Mouse (Mus musculus) urinary bladder, postnatal 25 days (tissue): ENCODE data around the gene Snx15.
A peak's percentile ranks its signal among the peaks of the same experiment; 100 is the strongest.
"Not testable (repeated sequence)": the region's sequence is repeated elsewhere in the genome, so short reads cannot be mapped to it uniquely, and the experiment has no call there.

Experiments
- DNase-seq: peaks from one replicate; pipeline ENCODE4 v3.0.0; 2022; ENCODE audit warnings: low spot score

Snx15 gene

DNA sequence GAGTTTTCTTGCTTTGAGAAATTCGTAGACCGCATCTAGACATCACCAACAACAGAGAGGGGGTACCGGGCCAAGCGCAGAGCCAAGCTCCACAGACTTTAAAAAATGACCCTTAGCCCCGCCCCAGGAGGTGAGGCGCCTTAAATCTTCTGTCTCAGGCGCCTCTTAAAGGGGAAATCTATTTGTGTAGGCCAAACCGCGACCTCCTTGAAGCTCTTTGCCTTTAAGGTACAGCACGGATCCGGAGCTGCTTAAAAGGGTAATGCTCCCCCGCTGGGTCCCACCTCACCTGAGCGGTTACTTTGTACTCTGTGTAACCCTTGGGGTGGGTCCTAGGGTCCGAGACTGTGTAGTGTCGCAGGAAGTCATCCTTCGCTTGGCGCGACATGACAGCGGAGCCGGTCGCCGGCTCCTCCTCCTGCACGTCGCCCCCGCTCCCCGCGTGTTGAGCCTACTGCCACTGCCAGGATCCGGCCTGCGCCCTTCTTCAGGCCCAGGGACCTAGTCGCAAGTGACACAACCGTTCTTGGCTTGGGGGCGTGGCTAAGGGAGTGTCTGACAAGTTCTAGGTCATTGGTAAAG is at the start of gene Snx15:
Snx15 (minus strand) TSS at position 545 of the 582 bp plus-strand sequence.
- peak; percentile 90 for DNase-seq

DNA sequence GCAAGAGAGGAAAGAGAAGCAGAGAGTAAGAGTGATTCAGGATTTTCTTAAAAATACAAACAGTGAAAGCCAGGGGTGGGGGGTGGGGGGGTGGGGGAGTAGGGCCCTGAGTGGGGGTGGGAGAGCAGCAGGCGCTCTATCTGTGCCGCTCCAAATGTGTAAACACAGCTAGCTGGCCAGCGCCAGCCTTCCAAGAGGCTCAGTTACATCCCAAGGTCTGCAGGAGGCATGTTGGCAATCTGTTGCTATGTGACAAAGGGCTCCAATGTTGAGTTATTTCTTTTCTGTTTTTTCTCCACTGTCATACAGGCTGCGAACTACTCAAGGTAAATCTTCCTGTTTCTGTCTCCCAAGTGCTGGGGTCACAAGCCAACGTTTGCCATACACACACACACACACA is 46.7 kb upstream of the Snx15 start:
- DNase-seq: no peak

DNA sequence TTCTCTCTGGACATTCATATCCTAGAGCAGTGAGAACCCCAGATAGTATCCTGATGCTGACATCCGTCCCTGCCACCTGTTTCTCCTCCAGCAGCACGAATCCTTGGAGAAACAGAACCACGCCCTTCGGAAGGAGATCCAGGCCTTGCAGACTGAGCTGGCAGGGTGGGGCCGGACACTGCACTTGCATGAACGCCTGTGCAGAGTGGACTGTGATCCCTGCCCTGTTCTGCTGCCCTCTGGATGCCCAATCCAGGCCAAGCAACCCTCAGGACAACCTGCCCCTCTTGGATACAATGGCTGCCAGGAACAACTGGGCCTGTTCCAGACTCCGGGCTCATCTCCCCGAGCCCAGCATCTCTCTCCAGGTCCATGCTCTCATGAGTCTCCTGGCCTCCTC is 43.1 kb upstream of the Snx15 start:
- no peak for DNase-seq

DNA sequence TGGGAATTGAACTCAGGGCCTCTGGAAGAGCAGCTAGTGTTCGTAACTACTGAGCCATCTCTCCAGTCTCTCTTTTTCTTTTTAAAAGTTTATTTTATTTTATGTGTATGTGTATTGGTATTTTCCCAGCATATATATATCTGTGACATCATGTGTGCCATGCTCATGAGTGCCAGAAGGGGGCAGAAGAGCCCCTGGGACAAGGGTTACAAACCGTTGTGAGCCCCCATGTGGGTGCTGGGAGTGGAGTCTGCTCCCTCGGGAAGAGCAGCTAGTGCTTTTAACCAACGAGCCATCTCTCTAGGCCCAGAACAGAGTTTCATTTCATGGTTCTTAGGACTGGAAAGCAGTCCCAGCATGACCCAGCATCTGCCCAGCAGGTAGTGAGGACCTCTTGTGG is 38.6 kb upstream of the Snx15 start:
- no peak for DNase-seq

DNA sequence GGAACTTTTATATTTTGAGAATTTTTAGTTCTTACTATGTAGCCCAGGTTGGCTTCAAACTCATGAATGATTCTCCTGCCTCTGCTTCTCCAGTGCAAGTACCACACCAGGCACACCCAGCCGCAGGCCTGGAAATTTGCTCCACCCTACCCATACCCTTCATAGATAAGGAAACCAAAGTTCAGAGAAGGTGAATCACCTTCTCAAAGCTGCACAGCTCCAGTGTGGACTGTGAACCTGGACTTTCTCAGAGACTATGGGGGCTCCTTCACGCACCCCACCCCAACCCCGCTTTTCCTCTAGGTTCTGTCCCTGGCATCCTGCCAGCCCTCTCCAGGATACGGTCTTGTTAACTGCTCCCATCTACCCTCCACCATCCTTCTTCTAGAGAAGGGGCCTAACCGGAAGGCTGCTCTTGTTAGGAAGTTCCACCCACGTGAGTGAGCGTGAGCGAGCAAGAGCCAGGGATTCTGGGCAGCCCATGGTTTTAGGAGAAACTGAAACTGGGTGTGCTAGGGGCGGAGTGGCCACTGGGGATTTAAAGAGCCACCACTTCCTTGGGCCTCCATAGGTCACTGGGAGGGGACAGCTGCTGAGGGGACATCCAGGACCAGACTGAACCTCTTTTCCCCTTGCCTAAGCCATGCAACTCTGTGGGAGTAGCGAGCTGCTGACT is 35.9 kb upstream of the Snx15 start:
- DNase-seq: no peak

DNA sequence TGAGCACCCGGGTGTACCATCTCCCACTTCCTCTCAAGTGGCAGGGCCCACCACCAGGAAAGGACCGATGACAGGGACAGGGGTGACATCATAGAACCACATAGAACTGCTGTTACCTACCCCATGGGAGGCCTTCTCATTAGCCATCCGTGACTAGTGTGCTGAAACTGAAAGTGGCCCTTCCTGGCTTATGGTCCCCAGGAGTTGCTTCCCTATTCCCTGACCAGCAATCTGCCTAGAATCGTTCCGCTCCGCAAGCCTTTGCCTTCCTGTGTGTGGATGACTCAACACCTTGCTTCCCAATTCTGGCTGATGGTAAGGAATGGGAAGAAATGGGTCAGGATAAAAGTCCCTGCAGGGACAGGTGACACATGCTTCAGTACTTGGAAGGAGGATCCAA is 29.1 kb upstream of the Snx15 start:
- no peak for DNase-seq

DNA sequence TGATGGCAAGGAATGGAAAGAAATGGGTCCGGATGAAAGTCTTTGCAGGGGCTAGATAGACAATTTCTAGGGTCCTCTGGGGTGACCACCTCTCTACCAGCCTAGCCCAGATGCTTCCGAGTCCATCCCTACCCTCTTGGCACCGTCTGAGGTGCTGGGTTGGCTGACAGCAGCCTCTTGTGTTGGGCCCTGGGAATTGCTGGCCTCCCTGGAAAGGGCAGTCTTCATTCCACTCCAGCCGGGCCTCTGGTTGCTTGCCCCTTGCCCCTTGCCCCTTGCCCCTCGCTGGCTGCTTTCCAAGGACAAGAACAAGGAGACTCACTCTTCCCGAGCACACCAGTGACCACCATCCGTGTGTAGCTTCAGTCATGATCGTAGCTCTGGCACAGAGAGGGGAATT is 28.3 kb upstream of the Snx15 start:
- DNase-seq: no peak

DNA sequence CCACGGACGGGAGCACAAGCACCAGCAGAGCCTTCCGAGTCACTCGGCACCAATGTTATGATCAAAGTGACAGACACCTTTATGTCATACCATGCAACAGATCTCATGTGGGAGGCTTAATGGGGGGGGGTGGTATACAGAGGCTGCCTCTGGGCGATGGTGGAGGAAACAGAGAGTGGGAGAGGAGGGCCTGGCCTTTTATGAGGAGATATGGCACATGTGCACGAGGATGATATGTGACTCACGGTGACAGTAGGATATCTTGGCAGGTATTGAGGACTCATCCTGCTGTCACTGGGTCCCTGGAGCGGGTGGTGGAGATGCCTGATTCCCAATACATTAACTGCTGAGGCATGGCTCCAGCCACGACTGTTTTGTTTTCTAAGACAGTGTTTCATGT is 27.1 kb upstream of the Snx15 start:
- DNase-seq: no peak

DNA sequence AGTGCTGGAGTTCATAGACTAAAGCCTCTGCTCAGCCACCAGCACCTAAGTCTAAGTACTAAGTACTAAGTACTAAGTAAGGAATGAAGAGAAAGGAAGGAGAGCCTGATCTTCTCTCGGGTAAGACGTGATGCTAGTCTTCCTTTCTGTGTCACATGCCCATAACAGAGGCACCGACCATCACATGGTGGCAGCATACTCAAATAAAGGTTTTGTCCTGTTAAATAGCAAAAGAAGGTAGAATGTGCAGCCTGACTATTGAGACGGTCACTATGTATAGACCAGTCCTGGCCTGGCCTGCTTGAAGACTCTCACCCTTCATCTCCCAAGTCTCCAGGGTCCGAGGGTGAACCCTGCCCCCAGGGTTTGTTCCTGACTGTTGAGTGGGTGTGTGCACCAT is 16.7 kb upstream of the Snx15 start:
- no peak for DNase-seq

DNA sequence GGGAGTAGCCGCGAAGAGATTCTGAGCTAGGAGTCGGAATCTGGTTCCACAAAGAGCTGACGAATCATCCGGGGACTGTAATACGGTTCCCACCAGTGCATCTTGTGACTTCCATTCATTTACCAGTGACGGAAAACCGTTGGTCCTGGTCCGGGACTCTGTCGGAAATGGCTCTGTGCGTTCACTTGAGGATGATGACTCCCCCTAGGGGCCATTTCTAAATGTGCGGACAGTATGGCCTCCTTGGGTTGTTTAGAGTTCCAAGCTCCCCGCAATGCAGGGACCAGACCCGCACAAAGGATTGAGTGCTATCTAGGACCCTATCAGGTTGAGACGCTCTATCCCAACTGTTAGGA is 13.3 kb upstream of the Snx15 start, which contains the start of gene Arl2:
Arl2 (minus strand) TSS at position 155 of the 356 bp plus-strand sequence.
- peak; percentile 64 for DNase-seq

DNA sequence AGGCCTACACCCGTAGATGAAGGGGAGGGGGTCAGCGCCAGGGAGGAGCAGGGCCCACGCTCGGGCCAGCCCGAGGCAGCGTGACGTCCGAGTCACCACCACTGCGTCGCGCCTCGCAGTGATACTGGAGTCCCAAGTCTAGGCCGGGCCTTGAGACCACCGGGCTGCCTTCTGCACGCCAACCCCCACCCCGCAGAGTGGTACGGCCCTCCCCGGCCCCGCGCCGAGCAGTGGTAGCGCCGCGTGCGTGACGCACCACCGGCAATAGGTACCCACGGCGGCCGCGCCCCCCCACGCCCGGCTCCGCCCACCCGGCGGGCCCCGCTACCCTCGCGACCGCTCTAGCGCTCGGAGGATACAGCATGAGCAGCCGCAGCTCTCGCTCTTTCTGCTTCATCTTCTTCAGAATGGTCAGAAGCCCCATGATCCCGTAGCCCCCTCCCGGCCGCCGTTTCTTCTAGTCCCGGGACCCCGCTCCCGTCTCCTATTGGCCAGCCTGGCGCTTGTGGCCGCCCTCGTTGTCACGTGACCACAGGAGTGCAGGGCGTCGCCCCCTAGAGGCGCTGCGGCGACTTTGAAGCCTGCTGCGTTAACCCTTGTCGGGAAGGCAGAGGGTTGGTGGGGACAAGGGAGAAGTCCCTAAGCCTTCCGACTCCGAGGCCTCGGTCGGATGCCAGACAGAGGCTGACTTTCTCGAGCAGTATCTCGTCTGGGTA is 12.7 kb upstream of the Snx15 start, which contains the start of gene Batf2:
Batf2 (plus strand) TSS at position 306 of the 716 bp plus-strand sequence.
- peak; percentile 83 for DNase-seq

DNA sequence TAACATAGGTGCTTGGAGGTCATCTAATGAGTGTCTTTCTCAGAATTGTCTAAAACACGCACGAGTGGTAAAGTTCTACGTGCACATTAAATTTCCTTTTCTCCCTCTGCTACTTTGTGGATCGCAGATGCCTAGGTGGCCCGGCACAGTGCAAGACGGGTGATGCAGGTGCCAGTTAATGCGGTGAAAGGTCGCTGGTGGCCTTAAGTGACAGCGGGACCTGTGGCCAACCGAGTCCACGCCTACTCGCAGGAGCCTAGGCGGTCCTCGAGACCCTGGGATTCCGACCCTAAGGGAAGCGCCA is 12.2 kb upstream of the Snx15 start:
- DNase-seq: no peak

DNA sequence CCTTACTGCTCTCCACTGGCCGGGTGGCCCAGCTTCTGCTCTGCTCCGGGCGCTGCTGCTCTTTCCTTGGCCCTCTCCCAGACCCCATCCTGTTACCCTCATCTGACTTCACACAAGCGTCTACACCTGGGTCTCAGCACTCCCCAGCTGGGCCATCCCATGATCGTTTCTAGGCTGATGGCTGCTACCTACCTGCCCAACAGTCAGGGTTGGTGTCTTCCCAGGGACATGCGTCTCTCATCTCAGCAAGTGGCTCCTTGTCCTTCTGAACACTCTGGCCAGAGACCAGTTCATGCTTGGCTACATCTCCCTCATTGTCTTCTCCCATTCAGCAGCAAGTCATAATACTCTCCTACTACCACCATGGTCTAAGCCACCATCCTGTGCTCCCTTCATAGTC is 11.6 kb upstream of the Snx15 start:
- DNase-seq: no peak

DNA sequence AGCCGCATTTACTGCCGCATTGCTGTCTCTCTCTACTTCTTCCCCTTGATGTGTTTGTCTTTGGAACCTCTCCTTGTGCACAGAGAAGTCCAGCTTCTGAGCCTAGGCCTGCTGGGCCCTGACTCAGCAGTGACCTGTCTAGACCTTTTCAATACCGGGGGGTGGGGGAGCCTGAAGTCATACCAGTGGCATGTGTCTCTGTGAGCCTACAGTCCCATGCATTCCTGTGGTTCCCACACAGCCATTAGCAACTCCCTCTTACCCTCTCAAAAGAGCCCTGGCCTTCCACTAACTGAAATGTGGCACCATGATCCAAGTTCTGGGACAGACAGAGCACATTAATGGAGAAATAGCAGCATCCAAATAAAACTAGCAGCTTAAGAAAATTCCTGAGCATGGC is 8.3 kb upstream of the Snx15 start:
- no peak for DNase-seq

DNA sequence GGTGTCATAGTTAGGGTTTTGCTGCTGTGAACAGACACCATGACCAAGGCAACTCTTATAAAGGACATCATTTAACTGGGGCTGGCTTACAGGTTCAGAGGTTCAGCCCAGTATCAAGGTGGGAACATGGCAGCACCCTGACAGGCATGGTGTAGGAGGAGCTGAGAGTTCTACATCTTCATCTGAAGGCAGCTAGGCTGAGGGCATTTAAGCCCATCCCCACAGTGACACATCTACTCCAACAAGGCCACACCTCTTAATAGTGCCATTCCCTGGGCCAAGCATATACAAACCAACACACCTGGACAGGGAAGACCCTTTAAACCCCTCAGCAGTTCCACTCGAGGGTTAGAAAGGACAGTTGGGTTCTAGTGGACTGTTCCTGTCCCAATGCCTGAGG is 5.1 kb upstream of the Snx15 start:
- not testable (repeated sequence) for DNase-seq

DNA sequence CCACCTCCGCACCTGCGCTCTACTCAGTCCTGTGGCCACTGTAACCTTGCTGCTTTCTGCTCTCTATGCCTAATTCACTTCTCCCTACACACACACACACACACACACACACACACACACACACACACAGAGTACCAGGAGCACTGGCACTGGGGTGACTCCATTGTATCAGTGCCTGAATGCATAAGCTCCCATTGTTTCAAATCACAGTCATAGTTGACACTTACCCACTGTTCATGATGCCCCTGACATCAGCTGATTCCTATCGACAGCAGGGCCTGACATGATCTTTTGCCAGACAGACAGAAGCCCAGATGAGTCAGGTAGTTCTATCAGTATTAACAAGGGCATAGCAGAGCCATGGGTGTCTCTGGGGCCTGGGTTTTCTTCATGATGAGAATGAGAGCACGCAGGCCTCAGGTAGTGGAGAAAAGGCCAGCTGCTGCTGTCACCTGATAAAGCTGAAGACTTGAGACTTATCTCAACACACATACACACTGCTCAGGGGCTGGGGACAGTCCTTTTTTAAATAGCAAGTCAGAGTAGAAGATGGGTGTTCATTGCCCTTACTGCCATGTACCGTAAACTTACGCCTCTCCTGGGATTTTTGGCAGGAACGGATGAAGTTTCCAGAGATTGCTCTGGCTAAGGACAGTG is 4.2 kb upstream of the Snx15 start:
- no peak for DNase-seq

DNA sequence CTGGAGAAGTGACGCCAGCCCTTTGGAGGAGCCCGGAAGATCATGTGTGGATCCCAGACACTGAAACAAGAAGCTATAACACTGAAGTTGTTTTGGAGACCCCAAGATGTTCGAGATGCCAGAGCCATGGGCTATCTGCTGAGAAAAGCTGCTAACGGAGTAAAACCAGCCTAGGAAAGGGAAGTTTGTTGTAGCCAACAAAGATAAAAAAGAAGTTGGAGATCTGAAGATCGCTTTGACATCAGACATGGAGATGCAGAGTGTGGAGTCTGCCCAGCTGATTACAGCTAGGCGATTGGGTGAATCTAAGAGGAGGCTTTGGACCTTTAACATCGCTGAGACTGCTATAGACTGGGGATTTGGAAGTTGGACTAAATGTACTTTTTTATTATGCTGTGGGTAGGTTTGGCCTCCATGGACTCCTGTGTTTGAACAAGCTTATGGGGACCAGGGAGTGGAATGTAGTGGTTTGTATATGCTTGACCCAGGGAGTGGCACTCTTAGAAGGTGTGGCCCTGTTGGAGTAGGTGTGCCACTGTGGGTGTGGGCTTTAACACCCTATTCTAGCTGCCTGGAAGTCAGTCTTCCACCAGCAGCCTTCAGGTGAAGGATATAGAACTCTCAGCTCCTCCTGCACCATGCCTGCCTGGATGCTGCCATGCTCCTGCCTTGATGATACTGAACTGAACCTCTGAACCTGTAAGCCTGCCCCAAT is 2.5 kb upstream of the Snx15 start:
- DNase-seq: not testable (repeated sequence)

DNA sequence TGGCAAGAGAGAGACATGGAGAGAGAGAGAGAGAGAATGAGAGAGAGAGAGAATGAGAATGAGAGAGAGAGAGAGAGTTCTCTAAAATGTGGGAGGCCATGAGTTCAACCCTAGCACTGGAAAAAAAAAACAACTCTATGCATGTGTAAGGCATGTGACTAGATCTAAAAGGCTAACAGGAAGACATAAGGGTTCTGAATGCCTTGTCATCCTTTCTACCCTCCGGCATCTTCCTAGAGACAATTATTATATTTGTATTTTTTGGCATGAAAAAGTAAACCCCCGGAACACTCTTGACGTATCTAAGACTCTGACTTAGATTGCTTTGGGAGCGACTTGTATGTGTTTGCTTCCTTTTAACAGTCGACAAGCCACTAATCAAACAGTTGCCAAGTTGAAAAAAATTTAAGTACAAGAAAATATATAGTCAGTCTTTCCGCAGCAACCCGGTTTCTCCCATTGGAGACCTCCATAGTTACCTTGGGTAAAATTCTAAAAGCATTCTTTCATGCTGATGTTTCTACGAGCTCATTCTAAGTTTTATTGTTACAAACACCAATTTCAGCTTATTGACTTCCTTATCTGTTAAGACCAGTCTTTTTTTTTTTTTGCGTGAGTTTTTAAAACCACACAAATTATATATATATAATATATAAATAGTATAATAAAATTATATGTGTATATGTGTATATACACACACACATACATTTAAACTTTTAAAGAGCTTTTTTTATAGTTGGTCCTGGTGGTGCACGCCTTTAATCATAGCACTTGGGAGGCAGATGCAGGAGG is 1.1 kb downstream of the Snx15 start:
- no peak for DNase-seq

DNA sequence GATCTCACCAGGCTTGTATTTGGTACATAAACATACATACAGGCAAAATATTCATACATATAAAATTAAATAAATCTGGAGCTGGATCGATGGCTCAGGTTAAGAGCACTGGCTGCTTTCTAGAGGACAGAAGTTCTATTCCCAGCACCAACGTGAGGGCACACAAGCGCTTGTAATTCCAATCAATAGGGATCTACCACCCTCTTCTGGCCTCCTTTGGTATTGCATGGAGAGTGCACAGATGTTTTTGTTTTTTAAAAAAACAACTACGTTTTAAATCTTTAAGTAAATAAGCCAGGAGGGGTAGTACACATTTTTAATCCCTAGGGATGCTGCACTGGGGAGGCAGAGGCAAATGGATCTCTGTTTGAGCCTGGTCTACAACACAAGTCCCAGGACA is 1.8 kb downstream of the Snx15 start:
- peak; percentile 42 for DNase-seq

DNA sequence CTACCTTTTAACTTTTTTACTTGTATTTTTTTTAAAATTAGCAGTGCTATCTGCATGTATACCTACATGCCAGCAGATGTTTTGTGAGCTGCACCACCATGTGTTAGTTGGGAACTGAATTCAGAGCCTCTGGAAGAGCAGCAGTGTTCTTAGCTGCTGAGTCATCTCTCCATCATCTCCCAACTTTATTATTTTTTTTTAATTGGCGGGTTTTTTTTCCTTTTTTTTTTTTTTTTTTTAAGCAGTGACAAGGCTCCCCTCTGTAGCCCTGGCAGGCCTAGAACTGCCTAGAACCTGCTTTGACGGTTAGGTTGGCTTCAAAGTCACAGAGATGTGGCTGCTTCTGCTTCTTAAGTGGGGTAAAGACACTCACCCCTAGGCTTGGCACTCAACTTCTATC is 3.2 kb downstream of the Snx15 start:
- no peak for DNase-seq

DNA sequence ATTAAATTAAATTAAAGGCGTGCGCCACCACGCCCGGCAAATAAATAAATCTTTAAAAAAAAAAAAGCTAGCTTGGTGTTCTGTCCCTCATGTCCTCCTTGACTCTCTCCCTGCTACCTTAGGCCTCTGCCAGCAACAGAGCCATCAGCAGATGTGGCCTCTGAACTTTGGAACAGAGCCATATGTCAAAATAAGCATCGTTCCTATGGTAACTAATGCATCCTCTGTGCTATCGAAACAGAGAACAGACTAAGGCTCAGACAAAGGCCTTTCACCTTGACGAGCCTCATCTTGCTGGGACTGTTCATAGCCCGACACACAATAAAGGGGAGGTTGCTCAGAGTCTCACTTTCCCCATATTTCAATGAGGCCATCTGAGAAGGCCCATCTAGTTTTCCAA is 4.8 kb downstream of the Snx15 start:
- no peak for DNase-seq

DNA sequence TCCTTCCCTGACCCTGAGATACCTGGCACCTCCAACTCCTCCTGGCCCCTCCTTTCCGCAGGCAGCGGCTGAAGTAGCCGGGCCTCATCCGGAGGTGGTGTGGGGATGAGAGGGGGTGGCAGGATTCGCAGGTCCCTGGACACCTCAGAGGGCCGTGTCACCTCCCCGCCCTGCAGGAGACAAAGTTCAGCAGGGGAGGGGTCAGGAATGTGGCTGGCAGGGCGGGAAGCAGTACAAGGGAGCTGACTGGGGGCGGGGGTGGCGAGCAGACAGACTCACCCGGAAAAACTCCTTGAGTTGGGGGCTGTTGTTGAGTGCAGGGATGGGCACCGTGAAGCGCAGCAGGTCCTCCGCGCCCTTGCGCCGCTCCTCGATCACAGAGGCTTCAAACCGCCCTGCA is 6.3 kb downstream of the Snx15 start:
- no peak for DNase-seq
